Mouse (Mus musculus): ENCODE measurements around the gene Fastkd5.

- TF ChIP-seq CTCF (IDR thresholded peaks at IDR 0.05; ENCODE audit: control insufficient read depth, insufficient read depth, insufficient replicate concordance, low read depth, low read length), result no peak
- TF ChIP-seq POLR2A (IDR thresholded peaks at IDR 0.05; ENCODE audit: control insufficient read depth, low read depth, low read length), result no peak
Observed at GRCm38 (mm10) chr2:130577632-130578031, 52.2 kb downstream of the Fastkd5 start.

Measured in testis, adult 2 months (tissue).